Mouse (Mus musculus): ENCODE results near the gene Cd81.
A peak's percentile ranks its signal among the peaks of the same experiment; 100 is the strongest.

Gene Cd81

DNA sequence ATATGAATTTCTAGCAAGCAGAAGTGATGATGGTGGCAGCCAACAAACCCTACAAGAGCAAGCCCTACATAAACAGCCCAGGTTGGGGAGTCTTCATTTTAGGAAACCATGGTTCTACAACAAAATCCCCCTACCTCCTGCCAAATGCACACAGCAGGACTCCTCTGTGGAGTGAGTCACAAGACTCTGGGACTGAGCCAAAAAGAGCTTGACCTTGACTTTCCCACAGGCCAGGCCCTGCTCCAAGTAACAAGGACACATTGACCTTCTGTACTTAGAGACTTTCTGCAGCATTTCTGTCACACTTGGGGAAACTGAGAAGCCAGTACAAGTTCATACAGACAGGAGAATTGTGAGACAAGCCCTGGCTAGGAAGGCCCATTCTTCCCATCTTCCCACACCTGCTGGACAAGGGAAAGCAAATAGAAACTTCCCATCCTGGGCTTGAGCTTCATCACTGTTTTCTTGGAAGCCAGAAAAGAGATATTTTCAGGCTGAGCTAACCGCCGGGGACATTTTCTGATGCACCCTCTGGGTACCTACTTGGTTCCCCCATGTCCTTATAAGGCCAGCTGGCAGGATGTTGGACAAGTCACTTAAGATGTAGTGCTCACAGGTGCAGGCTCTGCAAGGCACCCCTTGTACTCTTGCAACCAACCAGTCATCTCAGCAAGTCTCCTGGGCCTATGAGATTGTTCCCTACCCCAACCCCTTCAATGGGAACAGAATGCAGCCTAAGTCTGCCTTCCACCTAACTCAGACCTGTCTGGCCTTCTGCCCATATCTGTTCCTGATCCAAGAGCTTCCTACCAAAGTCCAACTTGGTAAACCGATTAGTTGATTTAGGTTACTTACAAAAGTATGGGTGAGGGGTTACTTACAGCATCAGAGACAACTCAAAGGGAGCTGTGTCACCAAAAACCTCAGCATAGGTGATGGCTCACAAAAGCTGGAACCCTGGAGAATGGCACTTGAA lies 2.4 kb upstream of the Cd81 start:
- peak; percentile 80 for DNase-seq

DNA sequence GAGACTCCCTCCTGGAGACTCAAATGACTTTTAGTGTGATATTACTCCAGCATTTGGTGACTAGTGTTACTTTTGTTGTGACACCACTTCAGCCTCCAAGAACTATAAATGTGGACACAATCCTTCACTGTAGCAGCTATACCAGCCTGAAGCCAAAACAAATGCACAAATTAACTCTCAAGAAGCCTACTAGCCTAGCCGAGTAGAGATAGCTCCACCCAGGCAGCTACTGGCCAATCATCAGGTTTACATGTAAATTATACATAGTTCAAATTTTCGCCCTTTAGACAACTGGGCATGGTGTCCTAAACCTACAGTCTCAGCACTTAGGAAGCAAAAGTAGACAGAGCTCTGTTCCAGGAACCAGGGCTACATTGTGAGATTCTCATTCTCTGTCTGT lies 1.2 kb upstream of the Cd81 start:
- peak; percentile 34 for DNase-seq

DNA sequence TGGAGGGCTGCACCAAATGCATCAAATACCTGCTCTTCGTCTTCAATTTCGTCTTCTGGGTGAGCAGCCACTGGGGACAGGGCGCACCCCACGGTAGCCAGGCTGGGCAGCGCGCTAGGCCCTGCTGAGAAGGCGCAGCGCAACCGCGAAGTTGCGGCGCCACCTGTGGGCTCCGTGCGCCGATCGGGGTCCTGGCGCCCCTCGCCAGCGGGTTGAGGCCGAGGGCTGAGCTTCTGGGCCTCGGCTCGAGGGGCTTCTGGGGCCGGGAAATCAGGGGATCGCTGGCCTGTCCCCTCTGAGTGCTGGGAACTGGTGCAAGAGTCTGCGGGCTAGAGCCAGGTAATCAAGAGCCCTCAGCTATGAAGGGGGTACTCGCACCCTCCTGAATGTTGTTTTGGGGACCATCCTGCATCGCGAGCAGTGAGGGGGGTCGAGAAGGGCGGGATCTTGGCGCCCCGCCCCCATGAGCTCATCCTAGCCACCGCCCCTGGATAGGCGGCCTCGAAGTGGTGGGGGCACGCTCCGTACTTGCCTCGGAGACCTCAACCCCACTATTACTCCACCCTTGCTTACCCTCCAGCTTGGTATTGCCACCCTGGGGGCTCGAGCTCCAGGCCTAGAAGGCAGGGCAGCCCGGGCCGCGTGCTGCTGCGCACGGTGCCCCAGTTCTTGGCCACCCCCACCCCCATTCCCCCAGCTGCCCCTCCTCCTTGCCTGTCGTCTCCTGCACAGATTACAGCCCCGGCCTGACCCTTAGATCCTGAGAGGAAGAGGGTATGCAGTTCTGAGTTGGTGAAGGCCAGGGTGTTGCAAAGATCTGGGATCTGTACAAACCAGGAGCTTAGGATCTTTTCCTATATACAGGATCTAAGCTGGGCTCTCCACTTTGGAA lies 715 bp downstream of the Cd81 start:
- peak; percentile 72 for DNase-seq

DNA sequence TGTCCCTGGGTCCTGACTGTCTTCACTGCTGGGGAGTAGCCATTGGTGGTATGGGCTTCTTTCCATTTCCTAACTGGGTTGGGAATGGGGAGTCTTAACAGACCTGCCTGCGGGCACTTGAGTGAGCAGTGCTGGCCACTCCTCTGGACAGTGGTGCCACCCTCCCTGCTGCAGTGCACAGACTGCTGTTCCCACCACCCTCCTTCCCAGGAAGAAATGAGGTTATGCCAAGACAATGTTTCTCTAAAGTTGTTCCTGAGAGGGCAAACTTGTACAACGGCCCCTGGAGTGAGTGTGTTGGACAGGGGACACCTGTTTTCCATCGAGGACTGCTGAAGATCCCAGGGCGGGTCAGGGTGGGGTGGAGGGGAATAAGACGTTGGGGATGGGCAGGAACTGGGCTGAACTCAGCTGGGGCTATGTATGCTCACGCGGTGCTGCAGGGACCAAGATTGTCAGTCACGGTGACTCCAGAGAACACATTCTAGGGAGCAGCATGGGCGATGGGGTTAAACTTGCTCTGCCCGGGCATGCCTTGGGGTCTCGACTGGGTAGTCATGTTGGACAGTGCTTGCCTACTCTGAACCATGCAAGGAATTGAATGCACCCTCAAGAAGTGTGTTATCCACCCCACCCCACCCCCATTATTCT lies 1.5 kb downstream of the Cd81 start:
- DNase-seq, result peak; percentile 35

DNA sequence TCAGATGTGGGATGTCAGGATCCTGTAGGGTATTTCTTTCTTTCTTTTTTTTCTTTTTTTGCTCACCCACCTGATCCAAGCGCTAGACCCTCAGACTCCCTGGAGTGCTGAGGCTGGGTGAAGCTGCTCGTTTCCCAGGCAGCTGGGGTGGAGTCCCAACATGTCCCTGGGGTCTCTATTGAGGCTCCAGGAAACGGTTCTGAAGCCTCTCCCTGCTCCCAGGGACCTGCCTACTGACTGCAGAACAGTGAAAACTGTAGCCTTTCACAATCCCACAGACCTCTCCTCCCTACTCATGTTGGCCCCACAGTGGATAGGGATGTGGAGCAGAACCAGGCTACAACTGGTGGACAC lies 2.0 kb downstream of the Cd81 start:
- DNase-seq, result no peak

DNA sequence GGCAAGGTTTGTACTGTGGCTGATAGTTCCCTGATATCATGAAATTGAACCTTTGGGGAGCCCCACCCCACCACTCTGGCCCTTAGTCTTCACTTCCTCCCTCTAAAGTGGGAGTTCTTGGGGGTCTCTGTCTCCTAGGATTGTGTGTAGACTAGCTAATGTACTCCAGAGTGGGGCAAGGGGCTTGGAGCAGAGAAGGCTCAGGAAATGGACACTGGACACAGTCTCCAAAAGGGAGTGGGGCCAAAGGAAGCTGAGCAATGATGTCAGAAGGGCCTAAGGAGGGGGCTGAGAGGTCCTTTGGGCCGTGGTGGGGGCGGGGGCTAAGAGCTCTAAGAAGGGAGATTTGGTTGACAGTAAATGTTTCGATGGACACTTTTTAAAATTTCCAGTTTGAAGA lies 2.5 kb downstream of the Cd81 start:
- DNase-seq, result no peak

DNA sequence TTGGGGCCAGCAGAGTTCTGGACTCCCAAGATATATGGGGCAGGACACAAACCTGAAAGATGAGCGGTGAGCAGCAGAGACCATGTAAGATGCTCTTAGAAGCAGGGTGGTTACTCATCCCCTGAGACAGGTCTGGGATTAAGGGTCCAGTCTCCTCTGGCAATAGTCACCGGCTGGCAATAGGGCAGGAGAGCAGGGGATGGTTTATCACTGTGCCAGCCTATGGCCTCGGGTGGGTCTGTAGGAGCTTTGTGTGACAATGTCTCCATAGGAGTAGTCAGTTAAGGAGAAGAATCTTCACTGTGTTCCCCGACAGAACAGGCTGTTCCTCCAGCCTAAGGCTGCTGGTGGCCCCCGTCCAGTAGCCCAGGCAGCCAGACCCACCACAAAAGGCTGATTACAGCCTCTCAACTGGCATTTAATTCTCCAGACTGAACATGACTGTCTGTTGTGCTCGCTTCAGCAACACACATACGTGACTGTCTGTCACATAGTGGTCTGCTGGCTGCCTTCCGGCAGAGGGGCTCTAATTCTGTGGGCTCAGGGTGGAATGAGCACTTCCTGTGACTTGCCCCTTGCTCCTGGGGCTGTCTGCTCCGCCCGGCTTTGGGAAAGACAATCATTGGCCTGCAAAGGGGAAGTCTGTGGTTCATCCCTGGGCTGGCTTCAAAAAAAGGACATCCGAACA lies 3.1 kb downstream of the Cd81 start:
- no peak for DNase-seq

DNA sequence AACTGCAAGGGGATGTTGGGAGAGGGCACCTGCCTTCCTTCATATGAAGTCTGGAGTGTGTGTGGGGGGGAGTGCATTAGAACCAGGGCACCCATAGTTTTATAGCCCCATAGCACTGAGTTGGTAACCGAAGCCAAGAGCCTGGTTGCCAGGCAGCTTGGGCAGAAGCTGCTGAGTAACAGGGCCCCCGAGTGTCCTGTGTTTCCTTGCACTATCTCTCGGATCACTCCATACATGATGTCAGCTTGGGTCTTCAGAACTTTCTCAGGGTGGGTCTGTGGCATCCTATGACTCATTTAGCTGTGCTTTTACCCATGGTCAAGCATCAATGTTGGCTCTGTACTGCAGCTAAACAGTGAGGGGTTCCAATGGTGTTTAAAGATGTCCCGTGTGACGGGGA lies 4.5 kb downstream of the Cd81 start:
- no peak for DNase-seq

DNA sequence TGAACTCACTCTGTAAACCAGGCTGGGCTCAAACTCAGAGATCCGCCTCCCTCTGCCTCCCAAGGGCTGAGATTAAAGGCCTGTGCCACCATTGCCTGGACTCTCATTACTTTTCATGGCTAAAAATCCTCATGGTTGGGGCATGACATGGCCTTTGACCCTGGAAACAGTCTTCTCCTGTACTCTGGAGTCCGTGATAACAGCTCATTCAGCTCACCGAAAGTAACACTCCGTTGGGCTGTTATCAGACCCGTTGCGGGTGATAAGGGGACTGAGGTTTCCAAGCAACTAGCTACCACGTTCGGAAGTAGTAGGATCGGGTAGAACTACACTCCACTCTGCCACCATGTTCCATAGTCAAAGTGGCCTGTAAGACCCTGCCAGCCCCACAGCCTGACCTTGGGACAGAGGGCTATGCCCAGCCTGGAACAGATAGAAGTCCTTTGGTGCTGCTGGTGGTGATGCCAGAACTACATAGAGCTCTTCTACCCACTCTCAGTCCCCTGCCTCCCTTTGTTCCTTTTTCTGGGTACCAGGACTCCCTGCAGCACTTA lies 5.2 kb downstream of the Cd81 start:
- DNase-seq, result no peak

DNA sequence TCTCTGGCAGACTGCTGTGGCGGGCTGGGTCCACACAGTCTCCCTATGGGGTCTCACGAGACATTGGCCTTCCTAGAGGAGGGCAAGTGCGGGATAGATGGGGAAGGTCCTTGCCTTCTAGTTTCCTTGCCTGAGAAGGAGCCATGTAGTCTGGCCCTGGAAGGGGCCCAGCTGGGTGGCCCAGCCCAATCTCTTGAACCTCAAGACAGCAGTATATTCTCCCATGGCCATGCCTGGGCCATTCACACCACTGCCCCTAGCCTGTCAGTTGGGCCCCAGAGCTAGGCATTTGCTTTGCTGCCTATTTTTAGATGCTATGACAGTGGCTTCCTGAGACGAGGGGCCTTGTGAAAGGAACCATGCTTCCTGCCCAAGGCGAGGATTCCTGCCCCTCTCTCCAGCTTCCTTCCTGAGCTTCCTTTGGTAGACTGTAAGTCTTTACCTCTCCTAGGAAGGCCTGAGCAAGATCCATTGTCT lies 5.7 kb downstream of the Cd81 start:
- peak; percentile 38 for DNase-seq

DNA sequence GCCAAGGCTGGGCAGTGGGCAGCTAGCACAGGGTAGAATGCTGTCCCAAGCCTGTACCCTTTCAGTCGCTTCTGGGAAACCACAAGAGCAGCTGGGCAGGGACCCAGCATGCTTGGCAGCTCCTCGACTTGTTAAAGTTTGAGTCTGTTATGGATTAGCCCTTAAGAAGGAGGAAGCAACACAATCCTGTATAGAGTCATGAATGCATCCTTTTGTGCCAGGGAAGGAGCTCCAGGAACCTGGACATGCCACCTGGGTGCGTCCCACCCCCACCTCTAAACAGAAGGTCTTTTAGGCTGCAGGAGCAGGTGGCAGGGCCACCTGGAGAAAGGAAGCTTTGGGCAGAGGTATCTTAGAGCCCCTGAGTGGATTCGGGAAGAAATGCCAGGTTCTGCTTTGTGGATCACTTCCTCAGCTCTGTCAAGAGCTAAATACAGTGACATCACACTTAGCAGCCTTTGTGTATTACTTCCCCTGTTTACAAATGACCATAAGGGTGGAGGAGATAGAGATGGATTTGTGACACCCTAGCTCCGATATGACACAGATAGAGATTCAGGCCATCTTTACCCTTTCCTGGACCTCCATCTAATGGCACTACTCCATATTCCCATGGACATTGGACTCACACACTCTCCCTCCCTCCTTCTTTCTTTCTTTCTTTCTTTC lies 6.8 kb downstream of the Cd81 start:
- DNase-seq, result peak; percentile 62

DNA sequence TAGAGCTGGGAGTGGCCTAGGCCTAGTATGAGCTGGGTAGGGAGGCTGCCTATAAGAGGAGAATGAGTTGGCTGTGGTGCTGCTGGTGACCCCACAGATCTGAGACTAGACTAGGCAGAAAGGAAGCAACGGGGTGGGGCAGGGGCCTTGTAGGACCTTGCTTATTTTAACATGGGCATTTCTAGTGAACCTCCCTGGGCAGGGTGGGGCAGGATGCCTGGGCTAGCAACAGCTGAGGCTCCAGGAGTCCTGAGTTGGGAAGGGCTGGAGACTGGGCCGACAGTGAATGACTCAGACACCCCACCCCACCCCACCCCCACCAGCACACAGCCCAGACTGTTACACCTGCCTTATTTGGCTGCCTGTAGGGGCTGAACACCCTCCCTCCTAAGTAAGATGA lies 10.2 kb downstream of the Cd81 start:
- no peak for DNase-seq

DNA sequence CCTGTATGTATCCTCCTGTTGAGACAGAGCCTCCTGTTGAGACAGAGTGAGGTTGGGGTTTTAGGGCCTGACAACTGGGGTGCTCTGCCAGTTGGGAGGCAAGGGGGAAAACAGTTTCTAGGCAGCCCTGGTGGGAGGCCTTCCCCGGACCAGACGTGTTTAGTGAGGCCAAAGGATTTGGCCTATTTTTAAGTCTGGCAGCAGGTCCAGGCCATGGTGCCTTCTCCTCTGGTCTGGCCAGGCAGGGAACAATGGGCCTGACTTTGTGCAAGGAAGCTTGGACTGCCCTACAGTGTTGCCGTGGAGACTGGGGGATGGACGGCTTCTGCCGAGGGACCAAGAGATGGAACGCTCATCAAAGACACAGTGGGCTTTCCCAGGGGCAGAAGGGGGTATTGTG lies 11.7 kb downstream of the Cd81 start:
- no peak for DNase-seq

DNA sequence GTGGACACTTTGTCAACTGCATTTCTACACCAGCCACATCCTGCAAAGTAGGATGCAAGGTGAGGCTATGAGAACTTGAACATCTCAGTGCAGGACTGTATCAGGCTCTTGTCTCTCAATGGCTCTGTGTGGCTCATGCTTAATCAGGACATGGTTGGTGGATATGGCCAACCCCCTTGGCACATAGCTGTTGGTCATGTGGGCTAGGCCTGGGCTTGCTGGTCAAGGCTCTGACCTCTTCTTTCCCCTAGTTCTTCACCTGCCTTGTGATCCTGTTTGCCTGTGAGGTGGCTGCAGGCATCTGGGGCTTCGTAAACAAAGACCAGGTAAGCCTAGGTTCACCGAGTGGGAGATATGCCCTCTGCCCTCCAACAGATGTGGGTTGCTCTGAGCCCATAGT lies 13.2 kb downstream of the Cd81 start:
- no peak for DNase-seq

DNA sequence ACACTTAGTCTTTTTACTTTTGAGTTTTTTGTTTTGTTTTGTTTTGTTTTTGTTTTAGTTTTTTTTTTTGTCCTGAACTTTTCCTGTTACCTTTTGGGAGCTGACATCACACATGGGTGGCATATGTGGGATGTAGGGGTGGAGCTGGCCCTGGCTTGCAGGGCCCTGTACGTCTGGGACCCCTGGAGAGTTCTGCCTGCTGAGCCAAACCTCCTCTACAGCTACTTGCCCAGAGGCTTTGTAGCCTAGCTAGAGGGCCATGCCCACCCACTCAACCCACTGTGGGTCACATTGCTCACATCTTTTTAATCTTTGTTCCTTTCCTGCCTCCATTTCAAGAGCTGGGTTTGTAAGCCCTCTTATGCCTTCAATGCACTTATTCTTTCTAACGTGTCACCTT lies 14.9 kb downstream of the Cd81 start:
- no peak for DNase-seq

DNA sequence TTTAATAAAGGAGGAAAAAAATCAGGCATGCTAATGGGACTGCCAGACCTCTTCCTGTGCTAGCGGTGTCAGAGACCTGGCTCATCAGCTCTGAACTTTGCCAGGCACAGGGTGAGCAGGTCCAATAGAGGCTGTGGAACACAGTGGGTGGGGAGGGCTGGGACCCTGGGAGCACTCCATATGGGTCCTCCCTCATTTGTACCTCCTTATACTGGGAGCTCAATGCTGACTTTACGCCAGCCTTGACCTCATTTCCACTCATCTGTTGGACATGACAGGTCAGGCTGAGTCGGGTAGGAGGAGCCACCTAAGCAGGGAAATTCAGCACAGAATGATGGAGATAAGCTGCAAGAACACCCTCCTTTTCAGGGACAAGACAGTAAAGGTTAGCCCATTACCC lies 15.4 kb downstream of the Cd81 start:
- DNase-seq, result no peak

DNA sequence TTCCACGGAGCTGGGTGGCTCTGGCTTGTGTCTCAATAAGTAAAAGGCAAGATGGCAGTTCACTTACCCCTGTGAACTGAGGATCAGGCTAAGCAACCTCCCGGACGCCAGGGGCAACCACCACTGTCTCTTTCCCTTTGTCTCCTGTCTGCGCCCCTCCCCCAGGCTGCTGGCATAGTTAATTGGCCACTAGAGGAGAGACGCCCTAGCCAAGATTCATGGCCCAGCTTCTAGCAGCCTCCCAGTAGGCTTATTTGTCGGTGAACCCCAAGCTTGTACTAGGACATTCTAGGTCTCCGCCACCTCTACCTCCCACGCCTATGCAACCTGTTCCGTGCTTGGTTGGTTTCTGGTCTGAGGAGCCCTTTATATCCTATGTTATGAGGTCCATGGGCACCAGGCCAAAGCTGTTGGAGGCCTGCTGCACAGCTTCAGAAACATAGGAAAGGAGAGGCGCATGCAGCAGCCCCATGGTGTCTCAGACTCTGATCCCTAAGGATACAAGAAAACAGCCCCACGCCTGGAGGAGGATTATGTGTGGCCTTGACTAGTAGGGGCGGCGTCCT lies 15.9 kb downstream of the Cd81 start:
- no peak for DNase-seq

DNA sequence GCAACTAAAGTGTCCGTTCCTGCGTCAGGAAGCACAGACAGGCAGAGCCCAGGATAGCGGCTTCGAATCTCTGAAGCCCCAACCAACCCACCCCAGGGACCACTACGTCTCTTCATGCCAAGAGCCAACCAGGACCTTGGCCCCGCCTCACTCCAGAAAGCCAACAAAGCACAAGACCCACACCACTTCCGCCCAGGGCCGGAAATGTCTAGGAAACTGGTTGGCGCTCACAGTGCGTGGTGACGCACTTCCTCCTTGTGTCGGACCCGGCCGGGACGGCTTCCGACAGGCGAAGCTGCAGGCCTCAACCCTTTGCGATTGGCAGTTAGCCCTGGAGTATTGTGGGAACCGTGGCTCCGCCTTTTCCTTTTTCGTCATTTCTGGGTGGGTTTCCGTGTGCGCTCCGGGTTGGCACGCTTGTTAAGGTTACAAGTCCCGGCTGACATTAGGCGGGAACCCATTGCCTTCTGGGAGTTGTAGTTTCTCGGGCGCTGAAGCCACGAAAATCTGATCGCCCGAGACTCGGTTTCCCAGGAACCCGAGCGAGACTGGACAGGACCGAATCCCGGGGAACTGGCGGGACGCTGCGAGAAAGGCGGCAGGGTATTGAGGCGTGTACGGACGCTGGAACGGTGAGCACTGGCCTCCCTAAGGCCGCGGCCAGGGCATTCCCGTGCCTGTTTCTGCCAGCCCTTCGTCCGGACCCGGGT lies 16.5 kb downstream of the Cd81 start, which contains the start of gene Tssc4:
TSS of gene Tssc4 (plus strand) at position 368 of the 710 bp plus-strand sequence.
- DNase-seq, result peak; percentile 97

DNA sequence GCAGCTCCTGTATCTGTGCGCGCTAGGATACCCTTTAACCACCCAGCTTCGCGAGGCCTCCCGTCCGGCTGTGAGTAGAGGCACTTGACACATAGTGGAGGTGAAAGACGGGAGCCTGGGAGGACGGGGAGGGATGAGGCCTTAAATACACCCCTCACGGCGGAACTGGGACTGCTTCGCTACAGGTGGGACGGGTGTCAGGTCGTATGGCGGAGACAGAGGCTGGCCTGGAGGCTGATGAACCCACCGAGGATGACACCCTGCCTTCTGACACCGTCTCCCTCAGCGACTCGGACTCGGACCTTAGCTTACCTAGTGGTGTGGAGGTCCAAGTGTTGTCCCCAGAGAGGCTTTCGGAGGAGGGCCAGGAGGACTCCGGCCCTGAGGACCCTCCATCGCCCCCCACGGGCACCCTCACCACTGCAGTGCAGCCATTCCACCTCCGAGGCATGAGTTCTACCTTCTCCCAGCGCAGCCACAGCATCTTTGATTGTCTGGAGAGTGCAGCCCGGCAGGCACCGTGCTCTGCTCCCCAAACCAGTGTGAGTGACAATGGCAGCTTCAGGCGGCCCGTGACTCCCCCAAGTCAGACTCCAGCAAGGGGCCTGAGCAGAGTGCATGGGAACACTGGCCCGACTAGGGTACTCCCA lies 17.3 kb downstream of the Cd81 start:
- no peak for DNase-seq

DNA sequence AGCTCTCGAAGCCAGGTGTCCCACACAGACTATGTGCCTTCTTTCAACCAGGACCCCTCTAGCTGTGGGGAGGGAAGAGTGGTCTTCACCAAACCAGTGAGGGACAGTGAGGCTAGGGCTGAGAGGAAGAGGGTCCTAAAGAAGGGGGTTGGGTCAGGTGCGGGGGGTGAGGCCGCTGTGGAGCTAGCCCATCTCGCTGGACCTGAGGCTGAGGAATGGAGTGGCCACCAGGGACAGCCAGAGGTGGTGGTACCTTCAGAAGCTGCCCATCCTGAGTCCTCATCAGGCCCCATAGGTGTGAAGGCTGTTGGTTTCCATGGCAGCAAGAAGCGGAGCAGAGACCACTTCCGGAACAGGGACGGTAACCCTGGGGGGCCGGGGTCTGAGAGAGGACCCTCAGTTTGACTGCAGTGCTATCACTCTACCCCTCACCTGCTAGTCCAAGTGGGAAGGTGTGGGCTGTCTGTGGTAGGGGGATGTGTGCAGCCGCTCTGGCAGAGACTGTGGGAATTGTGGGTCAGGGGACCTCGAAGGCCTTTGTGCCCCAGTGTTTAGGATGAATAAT lies 18.0 kb downstream of the Cd81 start:
- no peak for DNase-seq

All from kidney, adult 18-20 months (tissue).